Mouse (Mus musculus): ENCODE measurements around the gene Hnf1b. TPM values are rescaled to one million over a fixed set of nuclear protein-coding genes. Genes with fewer than 3 reads are reported as not detected.

The Hnf1b gene
- total and polyA plus RNA-seq, 2 experiments, result 2.2 to 14.9 TPM

- DNase-seq (ENCODE audit: extremely low read depth, low read depth, low spot score), result no peak
- H3K27ac ChIP-seq (replicated peaks; ENCODE audit: insufficient read depth, low read depth, low read length), result no peak overlapping the region
These were observed 32.8 kb upstream of the Hnf1b start for GRCm38 (mm10) chr11:83817048-83817447.

GRCm38 (mm10) chr11:83817994-83818393 is 31.9 kb upstream of the Hnf1b start:
- TF ChIP-seq CTCF (IDR thresholded peaks at IDR 0.05; ENCODE audit: low read depth, low read length), result no peak
- TF ChIP-seq POLR2A (IDR thresholded peaks at IDR 0.05; ENCODE audit: extremely low read depth, insufficient read depth, low read length), result no peak
- 76% methylated on average over 4 of the region's 4 CpGs for WGBS
- no peak for DNase-seq (ENCODE audit: extremely low read depth, low read depth, low spot score)
- H3K4me1 ChIP-seq (ENCODE audit: control insufficient read depth, insufficient read depth, low read length), result peaks cover 11% of the 10 kb centered on the region
- no peaks in the 10 kb centered on the region for H3K36me3 ChIP-seq (ENCODE audit: control insufficient read depth, insufficient read depth, low read length)
- no peak overlapping the region for H3K9ac ChIP-seq (ENCODE audit: low read depth, low read length)
- H3K27me3 ChIP-seq (ENCODE audit: control insufficient read depth, insufficient read depth, low read length), result no peaks in the 10 kb centered on the region
- H3K27ac ChIP-seq (replicated peaks; ENCODE audit: insufficient read depth, low read depth, low read length), result no peak overlapping the region
- H3K4me3 ChIP-seq (ENCODE audit: insufficient read depth, low read depth, low read length), result no peak overlapping the region
- H3K79me2 ChIP-seq (ENCODE audit: control insufficient read depth, insufficient read depth, low read length), result no peaks in the 10 kb centered on the region

More at GRCm38 (mm10) chr11:83817048-83817447, 32.8 kb upstream of the Hnf1b start:
- 79% methylated on average over 6 of the region's 6 CpGs for WGBS
- H3K36me3 ChIP-seq (ENCODE audit: control insufficient read depth, insufficient read depth, low read length), result no peaks in the 10 kb centered on the region
- H3K79me2 ChIP-seq (ENCODE audit: control insufficient read depth, insufficient read depth, low read length), result no peaks in the 10 kb centered on the region
- peaks cover 11% of the 10 kb centered on the region for H3K4me1 ChIP-seq (ENCODE audit: control insufficient read depth, insufficient read depth, low read length)
- H3K27me3 ChIP-seq (ENCODE audit: control insufficient read depth, insufficient read depth, low read length), result no peaks in the 10 kb centered on the region
- TF ChIP-seq POLR2A (IDR thresholded peaks at IDR 0.05; ENCODE audit: extremely low read depth, insufficient read depth, low read length) (no peak), CTCF (IDR thresholded peaks at IDR 0.05; ENCODE audit: low read depth, low read length) (no peak)
- no peak overlapping the region for H3K4me3 ChIP-seq (ENCODE audit: insufficient read depth, low read depth, low read length)
- H3K9ac ChIP-seq (ENCODE audit: low read depth, low read length), result no peak overlapping the region

- Histone ChIP-seq H3K4me3 (ENCODE audit: insufficient read depth, low read depth, low read length) (no peak overlapping the region), H3K79me2 (ENCODE audit: control insufficient read depth, insufficient read depth, low read length) (no peaks in the 10 kb centered on the region), H3K27ac (replicated peaks; ENCODE audit: insufficient read depth, low read depth, low read length) (peak overlapping the region; percentile 19), H3K9ac (ENCODE audit: low read depth, low read length) (no peak overlapping the region), H3K27me3 (ENCODE audit: control insufficient read depth, insufficient read depth, low read length) (no peaks in the 10 kb centered on the region), H3K36me3 (ENCODE audit: control insufficient read depth, insufficient read depth, low read length) (no peaks in the 10 kb centered on the region), H3K4me1 (ENCODE audit: control insufficient read depth, insufficient read depth, low read length) (peaks cover 11% of the 10 kb centered on the region)
- peak; percentile 58 for DNase-seq (ENCODE audit: extremely low read depth, low read depth, low spot score)
- 16% methylated on average over 9 of the region's 9 CpGs for WGBS
- no peak for TF ChIP-seq CTCF (IDR thresholded peaks at IDR 0.05; ENCODE audit: low read depth, low read length)
- no peak for TF ChIP-seq POLR2A (IDR thresholded peaks at IDR 0.05; ENCODE audit: extremely low read depth, insufficient read depth, low read length)
These were observed 31.2 kb upstream of the Hnf1b start for GRCm38 (mm10) chr11:83818591-83819127.

GRCm38 (mm10) chr11:83819806-83820483 is 29.9 kb upstream of the Hnf1b start:
- DNase-seq (ENCODE audit: extremely low read depth, low read depth, low spot score), result peak; percentile 86

GRCm38 (mm10) chr11:83826142-83826541 is 23.7 kb upstream of the Hnf1b start:
- no peak overlapping the region for H3K27ac ChIP-seq (replicated peaks; ENCODE audit: insufficient read depth, low read depth, low read length)
- TF ChIP-seq CTCF (IDR thresholded peaks at IDR 0.05; ENCODE audit: low read depth, low read length) (no peak), POLR2A (IDR thresholded peaks at IDR 0.05; ENCODE audit: extremely low read depth, insufficient read depth, low read length) (no peak)
- H3K9ac ChIP-seq (ENCODE audit: low read depth, low read length), result no peak overlapping the region
- H3K27me3 ChIP-seq (ENCODE audit: control insufficient read depth, insufficient read depth, low read length), result no peaks in the 10 kb centered on the region
- no peaks in the 10 kb centered on the region for H3K79me2 ChIP-seq (ENCODE audit: control insufficient read depth, insufficient read depth, low read length)
- H3K36me3 ChIP-seq (ENCODE audit: control insufficient read depth, insufficient read depth, low read length), result no peaks in the 10 kb centered on the region
- H3K4me1 ChIP-seq (ENCODE audit: control insufficient read depth, insufficient read depth, low read length), result no peaks in the 10 kb centered on the region
- 93% methylated on average over 3 of the region's 3 CpGs for WGBS
- no peak overlapping the region for H3K4me3 ChIP-seq (ENCODE audit: insufficient read depth, low read depth, low read length)
- DNase-seq (ENCODE audit: extremely low read depth, low read depth, low spot score), result no peak

More at GRCm38 (mm10) chr11:83819806-83820483, 29.9 kb upstream of the Hnf1b start:
- Histone ChIP-seq H3K4me1 (ENCODE audit: control insufficient read depth, insufficient read depth, low read length) (peaks cover 11% of the 10 kb centered on the region), H3K27me3 (ENCODE audit: control insufficient read depth, insufficient read depth, low read length) (no peaks in the 10 kb centered on the region), H3K9ac (ENCODE audit: low read depth, low read length) (no peak overlapping the region), H3K4me3 (ENCODE audit: insufficient read depth, low read depth, low read length) (no peak overlapping the region), H3K79me2 (ENCODE audit: control insufficient read depth, insufficient read depth, low read length) (no peaks in the 10 kb centered on the region), H3K27ac (replicated peaks; ENCODE audit: insufficient read depth, low read depth, low read length) (peak overlapping the region; percentile 82), H3K36me3 (ENCODE audit: control insufficient read depth, insufficient read depth, low read length) (no peaks in the 10 kb centered on the region)
- WGBS, result 32% methylated on average over 10 of the region's 10 CpGs
- TF ChIP-seq CTCF (IDR thresholded peaks at IDR 0.05; ENCODE audit: low read depth, low read length) (no peak), POLR2A (IDR thresholded peaks at IDR 0.05; ENCODE audit: extremely low read depth, insufficient read depth, low read length) (no peak)
